Mouse (Mus musculus) Patski (cell line): ENCODE measurements around the gene Ccdc9b. TPM values are rescaled to one million over a fixed set of nuclear protein-coding genes. Genes with fewer than 3 reads are reported as not detected.
A peak's percentile ranks its signal among the peaks of the same experiment; 100 is the strongest.

ENCODE experiments used
- ATAC-seq: fragments of 100-300 bp; one replicate; pipeline ENCODE4 v1.8.0; 2021
- CTCF ChIA-PET: fragments of 350-600 bp; sonication (Branson Sonifier 250); formaldehyde crosslinking; loops from one replicate; lab custom pipeline; 2022; ENCODE audit warnings: inconsistent platforms; lab: Charles Lee
- POLR2A ChIA-PET: fragments of 350-600 bp; sonication (Branson Sonifier 250); formaldehyde crosslinking; loops from one replicate; lab custom pipeline; 2022; ENCODE audit warnings: antibody characterized with exemption, inconsistent platforms; lab: Charles Lee
- DNase-seq: peaks from one replicate; pipeline ENCODE4 v3.0.0-alpha.2; 2011; ENCODE audit warnings: low read depth, low spot score
- H3K27me3 ChIP-seq: fragments of 371-371 bp; one replicate; pipeline ENCODE4 v1.5.1; 2021
- CTCF ChIP-seq: fragments of 100-300 bp; IDR thresholded peaks from one replicate; pipeline ENCODE4 v1.5.1; 2021
- in situ Hi-C: fragments of 300-500 bp; cut with MboI; formaldehyde crosslinking; loops from 3 replicates; pipeline ENCODE4 v1.11.1; 2018; ENCODE audit warnings: low pct_unique_long_range_greater_than_20kb, mixed read lengths
- polyA plus RNA-seq: library from polyadenylated mRNA; unstranded; gene quantifications from one replicate; pipeline ENCODE4 v1.2.3, GENCODE M21; 2021

Gene Ccdc9b
- polyA plus RNA-seq, 1 experiment from 2014 or later = 31.5 TPM

GRCm38 (mm10) chr2:118790551-118791525 lies 28.4 kb upstream of the Ccdc9b start:
- ATAC-seq (no peak), DNase-seq (no peak)
- TF ChIP-seq CTCF = no peak
- POLR2A ChIA-PET = no interaction called here
- in situ Hi-C loops = loop anchor here (5.0 to 25.0 kb wide), 2 partner anchors 91 to 196 kb away; no protein-coding TSS in a partner anchor
- H3K27me3 ChIP-seq = peaks cover 20% of the 10 kb centered on the region
- CTCF ChIA-PET = interaction anchor here (1.2 to 1.6 kb wide), 4 partner anchors 11 to 92 kb away, joined by 3 to 4 read pairs (median 3); no protein-coding TSS in a partner anchor

DNA sequence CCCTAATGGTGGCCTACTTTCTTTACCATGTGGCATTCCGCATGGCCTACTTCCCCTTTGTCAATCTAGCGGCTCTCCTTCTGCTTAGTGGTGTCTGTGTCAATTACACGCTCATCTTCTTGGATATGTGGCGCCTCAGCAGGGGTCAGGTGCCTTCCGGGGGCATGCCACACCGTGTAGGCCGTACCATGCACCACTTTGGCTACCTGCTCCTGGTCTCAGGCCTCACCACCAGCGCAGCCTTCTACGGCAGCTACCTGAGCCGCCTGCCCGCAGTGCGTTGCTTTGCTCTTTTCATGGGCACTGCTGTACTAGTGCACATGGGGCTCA lies 27.7 kb upstream of the Ccdc9b start:
- in situ Hi-C loops = loop anchor here (5.0 to 25.0 kb wide), 2 partner anchors 92 to 197 kb away; no protein-coding TSS in a partner anchor
- H3K27me3 ChIP-seq = peaks cover 23% of the 10 kb centered on the region
- CTCF ChIA-PET = interaction anchor here (1.6 kb wide), 1 partner anchor 12 kb away, joined by 3 read pairs; no protein-coding TSS in a partner anchor
- POLR2A ChIA-PET = no interaction called here
- TF ChIP-seq CTCF = no peak
- ATAC-seq (no peak), DNase-seq (no peak)

DNA sequence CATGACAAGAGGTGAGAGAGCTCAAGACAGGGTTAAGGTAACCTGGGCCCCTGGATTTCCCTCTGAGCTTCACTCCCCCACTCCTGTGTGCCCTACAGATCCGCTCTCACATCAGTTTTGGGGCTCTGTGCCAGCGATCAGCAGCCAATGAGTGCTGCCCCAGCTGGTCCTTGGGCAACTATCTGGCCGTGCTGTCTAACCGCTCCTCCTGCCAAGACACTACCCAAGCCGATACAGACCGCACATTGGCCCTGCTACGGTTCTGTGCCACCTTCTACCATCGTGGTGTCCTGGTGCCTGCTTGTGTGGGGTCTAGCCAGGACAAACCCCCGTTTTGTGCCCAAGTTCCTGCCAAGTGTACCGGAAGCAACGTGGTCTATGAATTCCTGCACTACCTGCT lies 27.0 kb upstream of the Ccdc9b start:
- TF ChIP-seq CTCF = no peak
- ATAC-seq (no peak), DNase-seq (no peak)
- ChIA-PET POLR2A (no interaction called here), CTCF (interaction anchor here (1.0 kb wide), 1 partner anchor 94 kb away, joined by 3 read pairs; no protein-coding TSS in a partner anchor)
- in situ Hi-C loops = loop anchor here (25.0 kb wide), 1 partner anchor 198 kb away; no protein-coding TSS in a partner anchor
- peaks cover 23% of the 10 kb centered on the region for H3K27me3 ChIP-seq

GRCm38 (mm10) chr2:118786525-118786924 lies 24.1 kb upstream of the Ccdc9b start:
- peaks cover 17% of the 10 kb centered on the region for H3K27me3 ChIP-seq
- ATAC-seq (no peak), DNase-seq (no peak)
- CTCF ChIA-PET = no interaction called here
- in situ Hi-C loops = loop anchor here (25.0 kb wide), 1 partner anchor 201 kb away; no protein-coding TSS in a partner anchor
- no peak for TF ChIP-seq CTCF
- POLR2A ChIA-PET = no interaction called here

DNA sequence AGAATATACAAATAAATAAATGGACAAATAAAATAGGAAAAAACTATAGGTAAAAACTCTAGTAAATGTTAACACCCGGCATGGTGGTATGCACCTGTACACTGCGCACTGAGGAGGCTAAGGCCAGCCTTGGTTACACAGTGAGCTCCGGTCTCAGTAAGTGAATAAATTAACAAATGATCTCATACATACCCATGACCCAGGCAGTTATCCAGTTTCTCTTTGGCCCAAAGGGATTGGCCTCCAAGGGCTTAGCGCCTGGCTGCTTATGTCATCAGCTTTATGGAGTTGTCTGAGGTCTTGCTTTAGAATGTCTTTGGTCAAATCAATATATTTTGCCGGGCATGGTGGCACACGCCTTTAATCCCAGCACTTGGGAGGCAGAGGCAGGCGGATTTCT lies 21.2 kb upstream of the Ccdc9b start:
- ATAC-seq (no peak), DNase-seq (no peak)
- in situ Hi-C loops = loop anchor here (25.0 kb wide), 1 partner anchor 204 kb away; no protein-coding TSS in a partner anchor
- CTCF ChIA-PET = interaction anchor here (1.6 kb wide), 1 partner anchor 19 kb away, joined by 3 read pairs; no protein-coding TSS in a partner anchor
- H3K27me3 ChIP-seq = peaks cover 11% of the 10 kb centered on the region
- POLR2A ChIA-PET = no interaction called here
- no peak for TF ChIP-seq CTCF

GRCm38 (mm10) chr2:118783093-118783492 lies 20.6 kb upstream of the Ccdc9b start:
- in situ Hi-C loops = loop anchor here (25.0 kb wide), 1 partner anchor 204 kb away; no protein-coding TSS in a partner anchor
- peaks cover 8% of the 10 kb centered on the region for H3K27me3 ChIP-seq
- ChIA-PET CTCF (interaction anchor here (1.6 kb wide), 1 partner anchor 19 kb away, joined by 3 read pairs; no protein-coding TSS in a partner anchor), POLR2A (no interaction called here)
- ATAC-seq = no peak
- no peak for DNase-seq
- no peak for TF ChIP-seq CTCF

- no peak for ATAC-seq
- ChIA-PET POLR2A (no interaction called here), CTCF (interaction anchor here (1.6 kb wide), 1 partner anchor 18 kb away, joined by 3 read pairs; no protein-coding TSS in a partner anchor)
- DNase-seq = no peak
- no peak for TF ChIP-seq CTCF
- in situ Hi-C loops = loop anchor here (25.0 kb wide), 1 partner anchor 205 kb away; no protein-coding TSS in a partner anchor
- peaks cover 5% of the 10 kb centered on the region for H3K27me3 ChIP-seq
These were observed 19.8 kb upstream of the Ccdc9b start for GRCm38 (mm10) chr2:118782303-118782702.

DNA sequence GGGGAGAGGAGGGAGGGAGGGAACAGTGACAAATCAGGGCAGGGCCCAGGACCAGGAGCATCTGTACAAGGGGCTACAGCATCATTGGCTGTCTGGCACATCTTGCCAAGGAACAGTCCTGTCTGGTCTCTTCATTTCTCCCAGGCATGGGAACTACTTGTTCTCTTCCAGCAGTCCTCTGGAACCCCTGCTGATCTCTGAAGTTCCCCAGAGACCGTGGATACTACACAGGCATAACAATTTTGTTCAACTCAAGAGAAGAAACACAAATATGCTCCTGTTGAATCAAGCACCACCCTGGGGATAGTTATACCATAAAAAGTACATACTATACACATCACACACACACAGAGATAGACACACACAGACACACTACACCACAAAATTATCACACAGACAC lies 18.7 kb upstream of the Ccdc9b start:
- H3K27me3 ChIP-seq = peaks cover 4% of the 10 kb centered on the region
- CTCF ChIA-PET = no interaction called here
- POLR2A ChIA-PET = no interaction called here
- in situ Hi-C loops = loop anchor here (25.0 kb wide), 1 partner anchor 206 kb away; no protein-coding TSS in a partner anchor
- ATAC-seq (no peak), DNase-seq (no peak)
- TF ChIP-seq CTCF = no peak

GRCm38 (mm10) chr2:118779504-118780480 lies 17.3 kb upstream of the Ccdc9b start, which contains the start of gene Disp2:
Gene Disp2, plus strand, starts transcription at chr2:118779719.
- peak; percentile 65 for ATAC-seq
- POLR2A ChIA-PET = interaction anchor here (1.3 kb wide), 1 partner anchor 16 kb away, joined by 7 read pairs; no protein-coding TSS in a partner anchor
- no peak for TF ChIP-seq CTCF
- H3K27me3 ChIP-seq = no peaks in the 10 kb centered on the region
- in situ Hi-C loops = loop anchor here (25.0 kb wide), 1 partner anchor 208 kb away; no protein-coding TSS in a partner anchor
- CTCF ChIA-PET = interaction anchor here (0.7 to 1.7 kb wide), 6 partner anchors 16 to 142 kb away, joined by 3 to 6 read pairs (median 3); no protein-coding TSS in a partner anchor
- DNase-seq = no peak
